Mouse (Mus musculus) small intestine, adult 2 months (tissue): ENCODE data around the gene Sycp2.

ENCODE experiments used
- CTCF ChIP-seq: fragments of 200-500 bp; IDR thresholded peaks from 2 replicates; pipeline ENCODE4 v1.5.1; 2012; ENCODE audit warnings: low read depth, mild to moderate bottlenecking, control low read depth, inconsistent platforms, low read length, moderate library complexity, mixed read lengths; ENCODE audit not compliant: insufficient replicate concordance, insufficient read length; ENCODE audit errors: extremely low read depth
- POLR2A ChIP-seq: fragments of 200-500 bp; IDR thresholded peaks from 2 replicates; pipeline ENCODE4 v1.6.1; 2012; ENCODE audit warnings: low read depth, mild to moderate bottlenecking, control low read depth, inconsistent platforms, low read length, moderate library complexity

GRCm38 (mm10) chr2:178423223-178423622, 15.7 kb upstream of the Sycp2 start:
- TF ChIP-seq CTCF (no peak), POLR2A (no peak)
